Mouse (Mus musculus): ENCODE measurements at regions not wholly inside any gene's neighbourhood (a gene's known extent, or its start where the extent isn't known, plus 50 kb on each side); places are given as distances from the start of the nearest gene placed in this dataset.
"Not testable (repeated sequence)": the region's sequence is repeated elsewhere in the genome, so short reads cannot be mapped to it uniquely, and the experiment has no call there.

DNA sequence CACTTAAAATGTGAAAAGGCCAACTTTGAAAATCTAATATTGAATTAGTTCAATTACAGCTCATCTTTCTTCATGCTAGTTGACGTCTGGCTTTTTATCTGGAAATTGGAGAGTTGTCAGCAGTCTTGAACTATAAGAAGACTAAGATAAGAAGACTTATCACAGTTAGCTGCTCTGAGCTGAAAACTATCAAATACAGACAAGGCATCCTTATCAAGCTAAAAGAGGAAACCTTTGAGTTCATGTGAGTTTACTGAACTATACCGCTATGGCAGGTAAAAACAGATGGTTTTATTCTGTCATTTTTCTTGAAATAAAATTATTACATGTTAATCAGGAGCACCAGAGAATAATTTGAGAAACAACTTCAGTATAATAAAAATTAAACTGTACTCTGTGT is 735.2 kb upstream of the Marcks start:
- no peak for DNase-seq

DNA sequence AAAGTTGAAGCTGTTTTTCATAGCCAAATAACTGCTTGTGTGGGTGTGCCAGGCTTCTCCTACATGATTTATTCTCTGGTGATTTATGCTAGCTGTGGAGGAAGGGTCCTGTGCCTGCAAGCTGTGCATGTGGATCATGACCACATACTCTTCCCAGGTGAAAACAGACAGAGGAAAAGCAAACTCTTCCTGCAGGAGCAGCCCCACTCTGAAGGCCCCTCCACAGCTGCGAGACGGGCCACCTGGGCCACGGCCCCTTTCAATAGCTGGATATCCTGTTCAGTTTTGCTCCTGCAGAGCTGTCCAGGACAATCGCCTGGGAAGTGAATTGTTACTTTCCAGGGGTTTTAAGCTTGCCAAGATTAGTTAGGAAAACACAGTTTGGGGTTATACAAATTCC is 722.3 kb upstream of the Marcks start:
- peak; percentile 52 for DNase-seq

DNA sequence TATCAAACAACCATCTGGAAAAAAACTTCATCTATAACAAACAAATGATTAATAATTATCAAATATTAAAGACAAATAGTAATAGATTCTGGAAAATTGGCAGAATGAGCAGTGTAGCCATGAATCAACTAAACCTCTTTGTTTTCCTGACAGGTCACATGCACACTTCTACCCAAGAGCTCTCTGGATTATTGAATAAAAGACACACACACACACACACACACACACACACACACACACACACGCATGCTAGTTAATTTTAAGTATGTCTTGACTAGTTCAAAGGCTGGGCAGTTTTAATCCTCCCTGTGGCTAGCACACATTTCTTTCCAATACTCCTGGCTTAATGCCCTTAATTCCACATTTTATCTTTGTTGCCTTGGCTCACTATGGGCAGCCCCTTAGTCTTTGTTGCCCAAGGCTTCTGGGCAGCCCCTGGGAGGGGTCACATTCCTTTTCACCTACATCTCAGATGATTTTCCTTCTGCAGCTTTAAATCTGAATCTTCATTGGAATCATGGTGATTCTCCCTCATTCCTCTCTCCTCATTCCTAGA is 710.6 kb upstream of the Marcks start:
- no peak for DNase-seq

DNA sequence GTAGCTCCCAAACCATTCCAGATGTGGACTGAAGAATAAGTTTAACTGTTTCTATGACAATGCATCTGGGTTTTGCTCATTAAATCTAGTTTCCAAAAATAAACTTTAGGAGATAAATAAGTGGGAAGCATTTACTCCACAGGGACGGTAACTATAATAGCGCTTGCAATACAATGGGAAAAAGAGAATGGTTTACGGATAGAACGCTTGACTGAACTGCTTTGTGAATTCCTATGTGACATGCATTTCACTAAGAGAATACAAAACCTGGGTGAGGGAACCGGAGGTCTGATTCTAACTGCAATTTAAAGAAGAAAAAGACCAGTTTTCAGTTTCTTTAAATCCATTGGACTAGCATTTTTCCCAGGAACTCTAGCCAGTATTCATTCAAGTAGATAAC is 704.1 kb upstream of the Marcks start:
- no peak for DNase-seq

DNA sequence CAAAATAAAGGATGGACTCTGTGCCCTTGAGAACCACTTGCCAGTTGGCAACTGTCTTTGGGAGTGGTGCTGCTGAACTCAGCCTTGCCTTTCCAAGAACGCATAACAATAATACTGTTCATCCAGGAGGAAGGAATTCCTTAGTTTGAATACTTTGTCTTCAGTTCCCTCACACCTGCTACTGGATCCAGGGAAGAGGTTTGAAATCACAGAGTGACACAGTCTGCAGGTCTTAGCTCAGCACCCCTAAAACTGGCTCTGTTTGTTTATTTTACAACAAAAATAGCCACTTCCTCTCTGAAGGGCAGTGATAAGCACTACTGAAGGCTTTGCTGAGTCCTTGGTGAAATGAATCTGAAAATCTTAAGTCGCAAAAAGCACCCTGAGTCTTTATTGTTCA is 703.1 kb upstream of the Marcks start:
- DNase-seq: no peak

DNA sequence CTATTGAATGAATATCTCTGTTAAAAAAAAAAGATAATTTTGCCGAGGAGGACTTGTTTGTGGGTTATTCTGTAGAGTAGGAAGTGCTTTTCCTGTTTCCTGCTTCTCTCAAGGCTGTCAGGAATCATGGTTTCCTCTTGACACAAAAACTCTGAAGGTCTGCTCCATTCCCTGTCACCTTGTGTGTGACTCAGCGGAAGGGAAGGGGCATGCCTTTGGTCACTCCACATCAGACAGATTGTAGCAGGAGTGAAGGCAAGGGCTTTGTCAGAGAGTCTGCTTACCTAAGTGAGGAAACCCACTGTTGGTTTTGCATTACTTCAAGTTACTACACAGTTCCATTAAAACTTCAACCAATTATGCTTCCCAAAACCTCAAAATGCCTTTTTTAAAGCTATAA is 699.0 kb upstream of the Marcks start:
- DNase-seq: no peak

DNA sequence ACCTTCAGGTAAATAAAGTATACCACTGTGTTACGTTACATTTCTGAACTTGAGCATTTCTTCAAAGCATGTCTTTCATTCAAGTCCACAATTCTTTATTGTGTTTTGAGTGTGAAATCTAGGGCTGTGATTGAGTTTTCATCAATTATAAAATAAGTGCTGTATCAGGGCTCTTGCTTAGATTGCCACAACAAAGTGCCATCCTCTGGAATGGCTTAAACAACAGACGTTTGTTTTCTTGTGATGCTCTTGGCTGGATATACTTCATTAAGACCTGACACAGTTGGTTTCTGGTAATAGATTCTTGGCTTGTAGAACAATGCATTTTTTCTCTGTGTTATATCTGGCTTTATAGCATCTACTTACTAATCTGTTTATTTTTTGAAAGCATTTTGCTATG is 674.3 kb upstream of the Marcks start:
- DNase-seq: no peak

DNA sequence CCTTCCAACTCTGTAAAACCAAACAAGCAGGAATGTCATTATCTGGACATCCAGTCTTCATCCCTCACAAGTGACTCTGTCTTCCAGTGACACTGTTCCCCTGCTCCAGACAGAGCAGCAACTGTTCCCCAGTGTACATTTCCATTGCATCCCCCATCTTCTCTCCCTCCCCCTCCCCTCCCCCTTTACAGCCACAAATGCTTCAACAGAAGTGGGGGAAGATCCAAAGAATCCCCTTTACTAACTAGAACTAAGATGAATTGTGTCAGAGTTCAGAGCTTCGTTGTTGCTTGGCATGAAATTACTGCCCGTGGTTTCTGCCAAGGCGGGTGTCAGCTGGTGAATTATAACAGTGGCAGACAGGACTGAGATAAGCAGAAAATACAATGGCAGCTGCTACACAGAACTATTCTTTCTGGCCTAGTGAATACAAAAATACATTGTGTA is 673.7 kb upstream of the Marcks start:
- DNase-seq: no peak

DNA sequence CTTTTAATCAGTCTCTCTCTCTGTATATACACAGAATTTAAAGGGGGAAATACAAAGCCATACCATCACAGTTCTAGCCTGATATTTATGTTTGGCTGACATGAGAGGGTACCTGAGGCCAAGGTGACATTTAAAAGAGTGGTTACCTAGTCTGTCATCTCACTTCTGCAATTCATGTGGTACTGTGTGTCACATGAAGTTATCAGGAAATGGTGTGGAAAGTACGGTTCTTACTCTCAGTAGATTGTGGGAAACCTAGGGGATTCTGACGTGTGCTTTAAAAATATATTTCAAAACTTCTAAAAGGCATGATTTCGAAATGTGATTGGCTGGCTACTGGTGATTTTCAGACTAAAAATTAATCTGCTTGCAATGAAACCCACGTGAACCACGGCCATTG is 673.1 kb upstream of the Marcks start:
- DNase-seq: no peak

DNA sequence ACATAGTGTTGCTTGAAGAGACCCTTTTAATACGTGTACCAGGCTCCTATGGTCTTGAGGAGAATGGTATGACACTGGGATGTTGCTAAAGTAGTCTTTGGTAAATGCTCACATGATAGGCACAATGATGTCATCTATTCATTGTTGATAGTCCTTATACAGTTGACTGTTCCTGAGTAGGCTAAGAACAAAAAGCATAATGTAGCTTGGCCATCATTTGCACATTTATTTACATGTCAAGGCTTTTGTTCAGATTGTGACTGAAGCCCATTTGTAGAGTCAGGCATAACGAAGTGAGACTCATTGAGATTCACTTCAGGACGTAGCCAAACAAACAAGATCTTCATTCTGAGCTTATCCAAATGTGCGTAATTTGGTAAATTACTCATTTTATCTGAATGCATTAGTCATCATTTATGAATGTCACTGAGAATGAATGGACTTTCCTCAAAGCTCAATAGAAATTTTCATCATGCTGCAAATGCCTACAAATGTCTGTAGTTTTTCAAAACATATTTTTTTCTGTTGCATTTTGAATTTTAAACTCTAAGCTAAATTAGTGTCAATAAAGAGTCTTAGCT is 664.6 kb upstream of the Marcks start:
- DNase-seq: no peak

DNA sequence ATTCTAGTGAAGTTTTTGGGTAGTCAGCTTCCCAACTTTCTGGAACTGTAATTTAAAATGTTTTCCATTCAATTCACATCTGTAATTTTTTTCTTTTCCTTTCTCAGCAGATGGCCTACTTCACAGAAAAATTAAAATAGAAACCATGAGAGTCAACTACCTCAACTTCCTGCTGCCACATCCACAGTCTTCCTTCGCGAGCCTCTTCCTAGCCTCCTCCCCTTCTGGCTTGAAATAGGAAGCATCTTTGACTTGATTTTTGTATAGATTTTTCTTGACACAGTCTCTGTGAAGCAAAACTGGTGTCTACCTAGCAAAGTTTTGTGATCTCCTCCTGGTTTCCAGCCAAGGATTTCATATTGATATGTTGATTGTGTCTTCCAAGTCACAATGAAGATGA is 660.7 kb upstream of the Marcks start:
- no peak for DNase-seq

DNA sequence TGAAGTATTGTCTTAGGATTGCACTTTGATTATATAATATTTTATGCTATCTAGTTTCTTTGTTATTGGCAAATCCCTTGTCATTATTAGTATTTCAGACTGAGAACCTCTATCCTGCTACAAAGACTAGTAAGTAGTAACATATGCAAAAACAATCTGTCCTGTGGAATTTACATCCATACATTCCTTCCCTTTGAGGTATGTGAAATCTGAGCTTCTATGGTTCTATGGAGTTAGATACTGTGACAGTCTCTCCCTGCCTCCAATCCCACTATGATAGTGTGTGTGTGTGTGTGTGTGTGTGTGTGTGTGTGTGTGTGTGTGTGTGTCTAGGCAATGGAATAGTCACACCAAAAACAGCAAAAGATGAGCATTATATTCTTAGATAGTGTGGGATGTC is 659.6 kb upstream of the Marcks start:
- no peak for DNase-seq

DNA sequence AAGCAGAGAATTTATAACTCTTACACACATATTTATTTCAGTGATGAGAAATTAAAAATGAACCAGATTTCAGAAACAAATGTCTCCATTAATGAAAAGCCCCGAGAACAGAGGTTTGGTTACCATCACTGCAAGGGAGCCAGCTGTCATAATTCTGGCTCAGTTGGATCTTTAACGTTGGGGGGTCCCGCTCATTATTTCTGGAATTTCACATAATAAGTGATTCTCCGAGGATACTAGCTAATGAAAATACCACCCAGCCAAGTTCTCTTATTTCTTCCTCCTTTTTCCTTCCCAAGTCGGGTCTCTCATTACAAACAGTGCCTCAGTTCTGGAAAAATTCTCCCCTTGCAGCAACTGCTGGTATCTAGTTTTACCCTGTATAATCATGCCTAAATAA is 659.0 kb upstream of the Marcks start:
- DNase-seq: no peak

DNA sequence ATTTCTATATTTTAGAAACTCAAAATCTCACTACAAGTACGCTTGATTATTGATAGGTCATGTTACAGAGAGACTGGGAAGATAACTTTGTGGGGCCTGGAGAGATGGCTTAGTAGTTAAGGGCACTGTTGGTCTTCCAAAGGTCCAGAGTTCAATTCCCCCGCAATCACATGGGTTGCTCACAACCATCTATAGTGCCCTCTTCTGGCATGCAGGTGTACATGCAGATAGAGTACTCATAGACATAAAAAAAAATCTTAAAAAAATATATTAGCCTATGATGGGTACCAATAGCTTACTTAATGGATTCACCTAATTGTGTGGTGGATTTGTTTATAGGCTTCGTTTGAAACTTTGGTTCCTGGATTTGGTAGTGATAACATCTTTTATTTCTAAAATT is 654.2 kb upstream of the Marcks start:
- DNase-seq: no peak

DNA sequence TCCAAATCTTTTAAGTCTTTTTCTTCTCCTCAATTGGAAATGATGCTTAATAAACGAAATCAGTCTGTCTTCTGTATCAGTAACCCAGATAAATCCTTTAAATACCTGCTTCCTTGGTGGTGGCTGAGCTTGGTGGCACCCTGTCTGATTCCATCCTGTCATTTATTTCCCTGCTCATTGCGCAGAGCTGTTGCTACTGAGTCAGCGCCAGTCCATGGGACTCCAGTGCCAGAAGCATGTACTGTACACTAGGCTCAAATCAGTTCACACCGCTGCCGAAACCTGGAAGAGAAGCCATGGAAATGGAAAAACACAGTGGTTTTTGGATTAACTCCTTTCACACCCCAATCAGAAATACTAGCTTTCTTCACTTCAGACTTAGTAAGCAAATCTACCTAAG is 649.3 kb upstream of the Marcks start:
- no peak for DNase-seq

DNA sequence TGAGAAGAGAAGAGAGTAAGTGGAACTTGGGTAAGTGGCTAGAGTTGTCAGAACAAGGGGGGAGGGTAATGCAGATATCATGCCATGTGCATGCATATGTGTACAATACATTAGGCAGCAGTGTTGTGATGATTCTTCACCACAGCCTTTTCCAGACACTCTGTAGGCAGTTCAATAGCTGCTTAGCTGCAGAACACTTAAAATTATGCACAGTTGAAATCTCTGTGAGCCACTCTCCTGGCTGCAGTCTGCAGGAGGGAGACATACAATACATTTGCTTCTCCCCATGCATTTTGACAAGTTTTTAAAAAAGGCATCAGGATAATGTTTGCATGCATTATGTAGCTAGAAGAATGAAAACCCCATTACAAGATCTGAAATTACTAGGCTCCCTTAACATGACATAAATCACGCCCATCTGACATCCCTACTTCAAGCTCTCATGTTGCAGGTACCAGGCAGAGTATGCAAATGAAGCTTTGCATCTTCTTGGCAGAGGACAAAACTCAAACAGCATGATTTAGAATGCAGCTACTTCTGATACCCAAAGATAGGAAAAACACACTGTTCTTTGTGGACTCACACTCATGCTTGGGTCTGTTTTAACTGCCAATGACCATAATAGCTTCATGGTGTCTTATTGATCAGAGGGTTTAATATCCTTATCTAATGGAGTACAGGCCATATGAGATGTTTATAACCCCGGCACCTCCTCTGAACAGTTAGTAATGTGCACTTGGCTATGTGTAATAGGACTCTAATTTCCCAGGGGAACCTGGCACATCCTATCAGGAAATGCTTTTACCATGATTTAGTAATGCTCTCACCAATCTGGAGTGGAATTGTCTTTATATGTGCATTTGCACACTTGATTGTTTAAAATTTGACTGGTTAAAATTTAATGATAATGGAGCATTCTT is 640.9 kb upstream of the Marcks start:
- DNase-seq: no peak

DNA sequence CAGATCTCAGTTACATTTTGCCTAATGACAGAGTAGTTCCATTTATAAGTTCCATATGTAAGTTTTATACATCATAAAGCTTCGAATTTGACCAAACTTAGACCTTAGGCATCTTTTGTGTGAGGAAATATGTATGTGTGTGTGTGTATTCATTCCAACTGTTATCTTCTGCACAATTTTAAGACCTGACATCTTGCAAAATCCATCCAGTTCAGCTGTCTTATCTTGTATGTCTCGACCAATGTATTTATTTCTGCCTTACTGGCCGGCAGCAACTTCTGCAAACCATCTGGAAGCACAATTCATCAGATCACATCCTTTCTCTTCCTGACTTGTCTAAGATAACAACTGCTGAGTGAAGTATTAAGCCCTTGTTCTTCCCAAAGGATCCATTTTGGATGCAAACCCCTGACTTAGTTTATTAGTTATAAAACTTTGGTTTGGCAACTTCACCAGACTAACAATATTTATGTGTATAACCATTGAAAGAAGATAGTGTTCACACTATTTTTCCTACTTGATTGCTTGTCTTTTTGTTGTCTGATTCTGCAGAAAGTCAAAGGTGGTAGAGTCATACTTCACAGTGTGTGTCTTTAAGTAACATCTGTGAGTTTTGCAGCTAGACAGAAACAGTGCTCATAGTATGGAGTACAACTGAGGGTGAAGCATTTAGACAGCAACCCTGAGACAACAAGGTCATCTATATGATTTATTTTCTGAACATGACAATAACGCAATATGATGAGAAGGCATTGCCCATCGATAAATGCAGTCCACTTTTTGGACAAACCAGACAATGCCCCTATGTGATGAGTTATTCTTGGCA is 622.0 kb upstream of the Marcks start:
- DNase-seq: no peak

DNA sequence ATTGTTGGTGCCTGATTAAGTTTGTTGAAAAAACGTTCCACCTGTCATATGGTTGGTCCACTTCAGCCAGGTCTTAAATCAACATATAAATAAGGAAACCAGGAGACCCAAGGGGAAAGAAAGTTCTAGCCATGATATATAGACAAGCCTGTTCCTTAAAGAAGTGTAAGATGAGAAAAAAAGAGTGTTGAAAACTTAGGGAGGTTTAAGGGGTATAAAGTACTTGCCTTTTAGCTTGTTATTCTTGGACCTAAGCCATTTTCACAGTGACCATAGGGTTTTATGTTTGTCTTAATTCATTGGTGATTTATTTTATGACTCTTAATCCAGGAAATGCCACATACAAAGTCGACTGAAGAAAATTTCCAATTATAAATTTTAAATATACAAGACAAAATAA is 602.9 kb upstream of the Marcks start:
- no peak for DNase-seq

DNA sequence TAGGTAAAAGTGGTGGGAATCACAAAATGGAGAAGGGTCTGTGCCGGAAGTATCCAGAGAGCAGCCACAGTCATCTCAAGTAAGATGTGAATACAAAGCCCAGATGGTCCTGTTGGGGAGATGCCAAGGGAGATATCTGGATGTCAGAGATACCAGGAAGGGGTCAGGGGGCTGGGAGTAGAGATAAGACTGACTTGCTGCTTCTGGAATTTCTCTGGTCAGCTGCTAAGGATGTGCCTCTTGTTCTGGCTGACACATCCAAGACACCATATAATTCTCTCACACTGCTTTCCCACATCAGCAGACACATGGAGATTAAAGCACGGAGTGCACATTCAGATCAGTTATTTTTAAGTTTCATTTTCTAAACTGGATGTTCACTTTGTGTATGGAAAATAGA is 600.3 kb upstream of the Marcks start:
- no peak for DNase-seq

DNA sequence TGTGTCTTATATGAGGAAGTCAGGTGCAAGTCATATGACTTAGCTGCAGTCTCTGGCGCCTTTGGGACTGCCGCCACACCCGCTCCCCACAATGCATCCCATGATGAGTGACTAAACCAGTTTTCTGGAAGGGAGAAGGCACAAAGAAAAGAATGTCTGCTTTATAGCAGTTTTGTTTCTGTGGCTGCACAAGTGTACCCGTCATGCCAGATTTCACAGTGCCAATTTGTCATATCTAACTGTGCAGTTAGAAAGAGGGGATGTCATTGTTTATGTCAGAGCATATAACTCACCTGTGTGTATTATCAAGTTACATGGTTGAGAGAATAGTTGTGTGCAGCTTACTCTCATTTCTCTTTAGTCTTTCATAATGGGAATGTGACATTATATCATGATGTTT is 586.9 kb upstream of the Marcks start:
- DNase-seq: no peak

DNA sequence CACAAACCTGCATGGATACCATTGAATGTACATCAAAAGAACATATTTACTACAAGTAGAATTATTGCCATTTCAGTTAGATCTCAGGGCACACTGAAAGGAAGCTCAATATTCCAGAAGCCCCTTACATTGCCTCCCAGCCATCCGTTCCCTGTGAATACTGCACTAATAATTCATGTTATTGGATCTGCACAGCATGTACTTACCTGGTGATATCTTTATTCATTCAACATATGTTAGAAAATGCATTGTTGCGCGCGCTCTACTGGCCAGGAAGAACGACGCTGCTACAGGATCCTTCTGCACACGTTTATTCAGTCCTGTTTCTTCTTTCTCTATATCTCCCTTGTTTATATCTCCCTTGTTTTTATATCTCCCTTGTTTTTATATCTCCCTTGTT is 586.3 kb upstream of the Marcks start:
- not testable (repeated sequence) for DNase-seq

DNA sequence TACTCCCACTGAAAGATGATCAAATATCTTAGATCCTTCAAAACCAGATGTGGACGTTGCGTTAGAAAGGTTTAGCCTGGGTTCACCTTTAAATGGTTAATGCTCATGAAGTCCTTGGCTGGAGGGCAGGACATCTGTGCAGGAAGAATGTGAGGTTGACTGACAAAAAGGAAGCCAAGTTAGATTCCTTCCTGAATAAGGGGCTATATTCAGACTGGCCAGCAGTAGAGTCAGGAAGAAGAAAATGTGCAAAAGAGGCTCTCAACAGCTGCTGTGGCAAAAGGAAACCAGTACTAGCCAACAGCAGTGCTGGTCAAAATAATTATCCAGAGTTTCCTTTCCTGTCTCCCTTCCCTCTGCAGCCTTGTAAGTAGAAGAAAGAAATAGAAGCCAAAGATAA is 582.0 kb upstream of the Marcks start:
- DNase-seq: peak; percentile 17

DNA sequence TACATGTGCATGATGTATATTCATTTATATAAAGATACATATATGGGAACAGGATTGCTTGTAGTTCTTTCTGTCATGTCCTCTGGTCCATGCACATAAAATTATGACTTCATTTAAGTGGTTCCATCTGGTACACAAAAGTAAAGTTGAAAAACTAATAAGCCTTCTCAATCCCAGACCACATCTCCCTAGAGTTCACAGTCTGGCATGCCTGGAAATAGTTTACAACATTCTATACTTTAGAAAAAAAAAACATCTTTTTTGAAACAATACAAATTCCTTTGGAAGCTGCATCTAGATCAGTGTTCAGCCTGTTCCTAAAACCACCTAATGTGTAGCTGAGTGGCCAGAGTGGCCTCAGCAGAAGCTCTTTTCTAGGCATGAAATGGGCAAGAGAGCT is 578.2 kb upstream of the Marcks start:
- no peak for DNase-seq
